Mouse (Mus musculus): ENCODE results near the gene Serpina11.

DNA sequence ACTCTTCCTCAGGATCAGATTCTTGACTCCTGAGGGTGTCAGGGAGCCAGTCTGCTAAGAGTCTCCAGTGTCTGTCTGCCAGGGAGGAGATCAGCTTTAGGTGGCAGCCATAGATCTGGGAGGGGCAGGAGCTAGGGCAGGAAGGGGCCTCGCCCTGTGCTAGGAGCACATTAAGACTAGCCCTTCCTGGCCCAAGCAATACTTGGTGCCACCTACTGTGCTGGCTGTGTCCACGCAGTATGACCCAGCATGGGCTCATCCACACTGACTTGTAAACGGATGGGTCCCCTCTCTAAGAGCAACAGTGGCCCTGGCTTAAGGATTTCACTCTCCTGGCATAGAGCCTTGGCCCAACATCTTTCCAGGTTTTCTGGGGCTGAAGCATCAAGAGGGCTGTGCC lies 31.0 kb downstream of the Serpina11 start, which contains the start of gene Serpina1e:
- TF ChIP-seq POLR2A (IDR thresholded peaks at IDR 0.05; ENCODE audit: insufficient read length, low read depth), result no peak
- TF ChIP-seq E2F4 (IDR thresholded peaks at IDR 0.05; ENCODE audit: insufficient read depth), result no peak
- no peak for TF ChIP-seq MAX (IDR thresholded peaks at IDR 0.05; ENCODE audit: low read depth)

Measured in myocyte (in vitro differentiated cells).